Mouse (Mus musculus): Measurements from ENCODE around the gene H1f0. TPM values are rescaled to one million over a fixed set of nuclear protein-coding genes. Genes with fewer than 3 reads are reported as not detected.
"Not testable (repeated sequence)": the region's sequence is repeated elsewhere in the genome, so short reads cannot be mapped to it uniquely, and the experiment has no call there.

H1f0 gene
- total and polyA plus RNA-seq, 2 experiments from 2014 or later = 229 to 318 TPM

DNA sequence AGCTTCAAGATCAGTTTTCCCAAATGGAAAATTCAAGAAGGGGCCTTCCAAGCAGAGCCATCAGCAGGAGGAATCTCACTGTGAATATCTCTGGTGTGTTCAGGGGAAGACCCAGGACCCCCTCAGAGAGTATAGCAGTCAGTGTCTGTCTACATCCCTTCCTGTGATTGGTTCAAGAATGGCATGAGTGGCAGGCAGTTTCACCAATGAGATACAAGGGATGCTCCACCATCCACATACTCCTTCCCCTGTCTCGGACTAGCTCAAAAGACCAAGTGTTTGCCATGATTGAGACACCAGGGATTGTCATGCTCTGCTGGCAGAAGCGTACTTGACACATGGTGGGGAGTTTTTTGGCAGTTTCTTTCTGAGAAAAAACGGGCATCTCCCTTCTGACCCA lies 21.6 kb upstream of the H1f0 start:
- Histone ChIP-seq H3K27me3 (ENCODE audit: control insufficient read depth, insufficient read depth, low read length) (no peaks in the 10 kb centered on the region), H3K36me3 (replicated peaks; ENCODE audit: control insufficient read depth, insufficient read depth, low read length) (peaks cover 52% of the 10 kb centered on the region), H3K4me1 (ENCODE audit: control insufficient read depth, insufficient read depth) (no peaks in the 10 kb centered on the region), H3K4me3 (ENCODE audit: low read depth, low read length) (no peak overlapping the region), H3K27ac (ENCODE audit: low read depth) (no peak overlapping the region), H3K4me2 (ENCODE audit: low read depth, low read length) (no peak overlapping the region), H3K9me3 (replicated peaks; ENCODE audit: control insufficient read depth, low read length) (no peaks in the 10 kb centered on the region), H3K9ac (replicated peaks; ENCODE audit: low read depth, low read length) (no peak overlapping the region)
- WGBS = 78% methylated on average over 3 of the region's 3 CpGs
- no peak for ATAC-seq (ENCODE audit: insufficient read depth, low read depth)
- TF ChIP-seq CTCF (IDR thresholded peaks at IDR 0.05; ENCODE audit: low read depth) (no peak), EP300 (IDR thresholded peaks at IDR 0.05; ENCODE audit: low read depth) (no peak)
- no peak for DNase-seq (ENCODE audit: low spot score)

DNA sequence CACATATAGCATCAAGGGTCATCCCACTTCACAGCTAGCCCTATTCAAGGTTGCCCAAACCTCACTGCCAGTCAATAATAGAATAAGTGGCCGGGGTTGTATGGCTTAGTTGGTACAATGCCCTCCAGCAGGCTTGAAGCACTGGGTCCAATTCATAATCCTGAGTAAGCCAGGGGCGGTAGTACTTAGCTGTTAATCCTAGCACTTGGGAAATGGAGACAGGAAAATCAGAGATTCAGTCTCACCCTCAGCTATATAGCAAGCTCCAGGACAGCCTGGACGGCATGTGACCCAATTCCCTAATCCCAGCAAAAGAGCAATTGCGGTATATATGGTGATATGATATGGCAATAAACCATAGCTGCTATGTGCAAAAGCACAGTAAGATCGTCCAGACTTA lies 21.2 kb upstream of the H1f0 start:
- H3K4me3 ChIP-seq (ENCODE audit: low read depth, low read length) = no peak overlapping the region
- H3K9ac ChIP-seq (replicated peaks; ENCODE audit: low read depth, low read length) = no peak overlapping the region
- H3K27ac ChIP-seq (ENCODE audit: low read depth) = no peak overlapping the region
- no peak overlapping the region for H3K4me2 ChIP-seq (ENCODE audit: low read depth, low read length)
- no peaks in the 10 kb centered on the region for H3K4me1 ChIP-seq (ENCODE audit: control insufficient read depth, insufficient read depth)
- ATAC-seq (ENCODE audit: insufficient read depth, low read depth) (no peak), DNase-seq (ENCODE audit: low spot score) (no peak)
- no peaks in the 10 kb centered on the region for H3K9me3 ChIP-seq (replicated peaks; ENCODE audit: control insufficient read depth, low read length)
- peaks cover 47% of the 10 kb centered on the region for H3K36me3 ChIP-seq (replicated peaks; ENCODE audit: control insufficient read depth, insufficient read depth, low read length)
- no peak for TF ChIP-seq EP300 (IDR thresholded peaks at IDR 0.05; ENCODE audit: low read depth)
- TF ChIP-seq CTCF (IDR thresholded peaks at IDR 0.05; ENCODE audit: low read depth) = no peak
- no peaks in the 10 kb centered on the region for H3K27me3 ChIP-seq (ENCODE audit: control insufficient read depth, insufficient read depth, low read length)
- WGBS = 92% methylated on average over 5 of the region's 5 CpGs

DNA sequence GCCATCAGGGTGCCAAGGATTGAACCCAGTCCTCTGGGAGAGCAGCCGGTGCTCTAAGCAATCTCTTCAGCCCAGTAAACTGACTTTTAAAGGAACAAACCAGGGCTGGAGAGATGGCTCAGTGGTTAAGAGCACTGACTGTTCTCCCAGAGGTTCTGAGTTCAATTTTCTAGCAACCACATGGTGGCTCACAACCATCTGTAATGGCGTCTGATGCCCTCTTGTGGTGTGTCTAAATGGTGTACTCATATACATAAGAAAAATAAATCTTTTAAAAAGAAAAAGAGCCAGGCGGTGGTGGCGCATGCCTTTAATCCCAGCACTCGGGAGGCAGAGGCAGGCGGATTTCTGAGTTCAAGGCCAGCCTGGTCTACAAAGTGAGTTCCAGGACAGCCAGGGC lies 20.4 kb upstream of the H1f0 start:
- H3K36me3 ChIP-seq (replicated peaks; ENCODE audit: control insufficient read depth, insufficient read depth, low read length) = peaks cover 40% of the 10 kb centered on the region
- not testable (repeated sequence) for ATAC-seq (ENCODE audit: insufficient read depth, low read depth)

DNA sequence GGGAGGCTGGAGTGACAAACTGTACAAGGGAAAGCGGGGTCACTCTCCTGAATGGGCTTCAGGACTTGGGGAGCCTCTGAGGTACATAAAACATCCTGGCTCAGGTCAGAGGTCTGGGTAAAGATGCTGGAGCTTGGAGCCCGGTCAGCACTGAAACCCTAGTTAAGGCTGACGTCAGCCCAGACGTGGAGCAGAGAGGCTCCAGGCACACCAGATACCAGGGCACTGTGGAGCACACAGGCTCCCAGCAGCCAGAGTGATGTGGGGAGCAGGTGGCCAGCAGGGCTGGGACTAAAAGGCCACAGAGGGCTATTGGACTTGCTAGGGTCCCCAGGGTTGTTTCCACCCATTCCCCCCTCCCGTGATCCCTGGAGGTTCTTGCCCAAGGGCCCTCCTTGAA lies 18.5 kb upstream of the H1f0 start:
- H3K36me3 ChIP-seq (replicated peaks; ENCODE audit: control insufficient read depth, insufficient read depth, low read length) = peaks cover 21% of the 10 kb centered on the region
- no peak overlapping the region for H3K4me3 ChIP-seq (ENCODE audit: low read depth, low read length)
- no peak for TF ChIP-seq CTCF (IDR thresholded peaks at IDR 0.05; ENCODE audit: low read depth)
- no peak for TF ChIP-seq EP300 (IDR thresholded peaks at IDR 0.05; ENCODE audit: low read depth)
- H3K27ac ChIP-seq (ENCODE audit: low read depth) = no peak overlapping the region
- no peak overlapping the region for H3K9ac ChIP-seq (replicated peaks; ENCODE audit: low read depth, low read length)
- H3K4me2 ChIP-seq (ENCODE audit: low read depth, low read length) = no peak overlapping the region
- ATAC-seq (ENCODE audit: insufficient read depth, low read depth) (no peak), DNase-seq (ENCODE audit: low spot score) (no peak)
- WGBS = 63% methylated on average over 5 of the region's 5 CpGs
- no peaks in the 10 kb centered on the region for H3K27me3 ChIP-seq (ENCODE audit: control insufficient read depth, insufficient read depth, low read length)
- no peaks in the 10 kb centered on the region for H3K4me1 ChIP-seq (ENCODE audit: control insufficient read depth, insufficient read depth)
- no peaks in the 10 kb centered on the region for H3K9me3 ChIP-seq (replicated peaks; ENCODE audit: control insufficient read depth, low read length)

More for the DNA sequence above, 20.4 kb upstream of the H1f0 start:
- H3K27me3 ChIP-seq (ENCODE audit: control insufficient read depth, insufficient read depth, low read length); H3K4me3 ChIP-seq (ENCODE audit: low read depth, low read length); H3K4me2 ChIP-seq (ENCODE audit: low read depth, low read length); DNase-seq (ENCODE audit: low spot score); H3K9ac ChIP-seq (replicated peaks; ENCODE audit: low read depth, low read length); H3K9me3 ChIP-seq (replicated peaks; ENCODE audit: control insufficient read depth, low read length); H3K4me1 ChIP-seq (ENCODE audit: control insufficient read depth, insufficient read depth); H3K27ac ChIP-seq (ENCODE audit: low read depth): not testable (repeated sequence)
- WGBS = 82% methylated on average over 6 of the region's 6 CpGs

DNA sequence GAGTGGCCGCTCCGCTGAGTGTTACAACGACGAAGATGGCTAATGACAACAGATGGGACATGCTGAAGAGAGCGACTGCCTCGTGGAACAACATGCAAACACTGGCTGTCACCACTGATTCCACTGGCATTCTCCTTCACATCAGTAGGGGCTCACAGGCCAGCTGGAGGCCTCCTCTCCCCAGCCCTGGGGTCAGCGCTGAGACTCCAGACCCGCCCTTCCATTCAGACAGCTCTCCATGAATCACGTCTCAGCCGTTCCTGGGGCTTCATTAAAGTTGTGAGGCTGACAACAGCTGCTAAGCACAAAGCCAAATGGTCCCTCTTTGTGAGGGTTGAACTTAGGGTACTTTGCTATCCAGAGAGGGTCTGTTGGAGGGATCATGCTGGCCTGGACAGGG lies 16.7 kb upstream of the H1f0 start:
- H3K4me1 ChIP-seq (ENCODE audit: control insufficient read depth, insufficient read depth) = no peaks in the 10 kb centered on the region
- H3K9ac ChIP-seq (replicated peaks; ENCODE audit: low read depth, low read length) = no peak overlapping the region
- no peak overlapping the region for H3K4me3 ChIP-seq (ENCODE audit: low read depth, low read length)
- ATAC-seq (ENCODE audit: insufficient read depth, low read depth) (no peak), DNase-seq (ENCODE audit: low spot score) (no peak)
- no peaks in the 10 kb centered on the region for H3K27me3 ChIP-seq (ENCODE audit: control insufficient read depth, insufficient read depth, low read length)
- H3K36me3 ChIP-seq (replicated peaks; ENCODE audit: control insufficient read depth, insufficient read depth, low read length) = peaks cover 5% of the 10 kb centered on the region; the same call in 1 of the 2 replicates
- H3K27ac ChIP-seq (ENCODE audit: low read depth) = no peak overlapping the region
- H3K9me3 ChIP-seq (replicated peaks; ENCODE audit: control insufficient read depth, low read length) = no peaks in the 10 kb centered on the region
- 61% methylated on average over 10 of the region's 10 CpGs for WGBS
- H3K4me2 ChIP-seq (ENCODE audit: low read depth, low read length) = no peak overlapping the region
- no peak for TF ChIP-seq CTCF (IDR thresholded peaks at IDR 0.05; ENCODE audit: low read depth)
- TF ChIP-seq EP300 (IDR thresholded peaks at IDR 0.05; ENCODE audit: low read depth) = no peak

DNA sequence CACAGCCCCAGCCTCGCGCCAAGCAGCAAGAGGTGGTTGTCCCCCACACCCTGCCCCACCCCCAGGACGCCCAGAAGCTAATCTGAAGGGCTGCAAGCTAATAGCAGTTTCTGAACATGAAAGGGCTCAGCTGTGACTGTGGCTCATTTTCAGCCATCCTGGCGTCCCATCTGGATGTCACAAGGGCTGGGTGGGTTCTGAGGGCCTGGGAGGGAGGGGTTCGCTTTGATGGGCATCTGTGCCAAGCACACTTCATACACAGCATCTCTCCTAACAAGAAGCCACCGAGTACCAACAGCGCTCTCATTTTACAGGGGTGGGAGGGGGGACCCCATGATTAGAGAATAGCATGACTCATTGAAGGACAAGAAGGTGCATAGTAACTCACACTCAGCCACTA lies 14.9 kb upstream of the H1f0 start:
- H3K9ac ChIP-seq (replicated peaks; ENCODE audit: low read depth, low read length) = no peak overlapping the region
- DNase-seq (ENCODE audit: low spot score) = no peak
- no peaks in the 10 kb centered on the region for H3K36me3 ChIP-seq (replicated peaks; ENCODE audit: control insufficient read depth, insufficient read depth, low read length)
- no peak overlapping the region for H3K27ac ChIP-seq (ENCODE audit: low read depth)
- no peaks in the 10 kb centered on the region for H3K9me3 ChIP-seq (replicated peaks; ENCODE audit: control insufficient read depth, low read length)
- ATAC-seq (ENCODE audit: insufficient read depth, low read depth) = no peak
- 67% methylated on average over 7 of the region's 7 CpGs for WGBS
- no peaks in the 10 kb centered on the region for H3K27me3 ChIP-seq (ENCODE audit: control insufficient read depth, insufficient read depth, low read length)
- TF ChIP-seq EP300 (IDR thresholded peaks at IDR 0.05; ENCODE audit: low read depth) (no peak), CTCF (IDR thresholded peaks at IDR 0.05; ENCODE audit: low read depth) (no peak)
- H3K4me2 ChIP-seq (ENCODE audit: low read depth, low read length) = no peak overlapping the region
- H3K4me1 ChIP-seq (ENCODE audit: control insufficient read depth, insufficient read depth) = no peaks in the 10 kb centered on the region
- H3K4me3 ChIP-seq (ENCODE audit: low read depth, low read length) = no peak overlapping the region
